Mouse (Mus musculus) myocyte (in vitro differentiated cells): ENCODE results near the gene Ddx10. TPM values are rescaled to one million over a fixed set of nuclear protein-coding genes. Genes with fewer than 3 reads are reported as not detected.

Source experiments
- H3K27me3 ChIP-seq: one replicate; pipeline ENCODE4 v1.6.1; 2011; ENCODE audit not compliant: control insufficient read depth, insufficient read depth, insufficient read length
- H3K36me3 ChIP-seq: one replicate; pipeline ENCODE4 v1.6.1; 2011; ENCODE audit not compliant: control insufficient read depth, insufficient read depth
- H3K4me2 ChIP-seq: one replicate; pipeline ENCODE4 v1.6.1; 2011; ENCODE audit warnings: low read depth, control low read depth
- H3K4me3 ChIP-seq: one replicate; pipeline ENCODE4 v1.5.1; 2011; ENCODE audit warnings: mild to moderate bottlenecking, control low read depth, moderate library complexity
- H3K79me2 ChIP-seq: one replicate; pipeline ENCODE4 v1.6.1; 2011; ENCODE audit not compliant: control insufficient read depth, insufficient read depth
- H3ac ChIP-seq: one replicate; pipeline ENCODE4 v1.6.1; 2011; ENCODE audit not compliant: control insufficient read depth, insufficient read length
- CEBPB ChIP-seq: IDR thresholded peaks from 2 replicates; pipeline ENCODE4 v1.6.1; 2011; ENCODE audit warnings: mild to moderate bottlenecking, moderate library complexity; ENCODE audit not compliant: poor library complexity, insufficient read depth, severe bottlenecking
- E2F4 ChIP-seq: IDR thresholded peaks from one replicate; pipeline ENCODE4 v1.6.1; 2011; ENCODE audit warnings: mild to moderate bottlenecking, control low read depth, moderate library complexity; ENCODE audit not compliant: insufficient read depth
- MAX ChIP-seq: IDR thresholded peaks from one replicate; pipeline ENCODE4 v1.6.1; 2011; ENCODE audit warnings: low read depth, mild to moderate bottlenecking, control low read depth
- MYOD1 ChIP-seq, 3 experiments: IDR thresholded peaks; one replicate each; pipeline ENCODE4 v1.6.1; 2011; ENCODE audit warnings: control low read depth in 2 of 3, low read depth in 2 of 3, mild to moderate bottlenecking in 2 of 3, moderate library complexity in 1 of 3; ENCODE audit not compliant: insufficient read length in 2 of 3, control insufficient read depth in 1 of 3
- MYOG ChIP-seq, 3 experiments: IDR thresholded peaks; one replicate each; pipeline ENCODE4 v1.6.1; 2011; ENCODE audit warnings: control low read depth in 2 of 3, low read depth in 2 of 3, mild to moderate bottlenecking in 2 of 3; ENCODE audit not compliant: insufficient read length in 2 of 3, control insufficient read depth in 1 of 3, insufficient read depth in 1 of 3
- POLR2A ChIP-seq: IDR thresholded peaks from one replicate; pipeline ENCODE4 v1.6.1; 2011; ENCODE audit warnings: low read depth, mild to moderate bottlenecking, control low read depth, moderate library complexity; ENCODE audit not compliant: insufficient read length
- POLR2AphosphoS2 ChIP-seq: IDR thresholded peaks from one replicate; pipeline ENCODE4 v1.6.1; 2011; ENCODE audit warnings: low read depth, control low read depth; ENCODE audit not compliant: insufficient read length
- REST ChIP-seq: IDR thresholded peaks from one replicate; pipeline ENCODE4 v1.6.1; 2011; ENCODE audit warnings: mild to moderate bottlenecking, control low read depth, moderate library complexity; ENCODE audit not compliant: insufficient read depth, insufficient read length
- SRF ChIP-seq: IDR thresholded peaks from one replicate; pipeline ENCODE4 v1.6.1; 2011; ENCODE audit warnings: low read depth; ENCODE audit not compliant: control insufficient read depth, insufficient read length
- TCF12 ChIP-seq: IDR thresholded peaks from one replicate; pipeline ENCODE4 v1.6.1; 2011; ENCODE audit warnings: mild to moderate bottlenecking, control low read depth; ENCODE audit not compliant: poor library complexity, insufficient read depth, severe bottlenecking
- TCF3 ChIP-seq: IDR thresholded peaks from one replicate; pipeline ENCODE4 v1.6.1; 2011; ENCODE audit warnings: low read depth, control low read depth; ENCODE audit not compliant: insufficient read length
- USF1 ChIP-seq: IDR thresholded peaks from one replicate; pipeline ENCODE4 v1.6.1; 2011; ENCODE audit warnings: low read depth, mild to moderate bottlenecking, control low read depth, moderate library complexity
- polyA plus RNA-seq: library from polyadenylated mRNA; unstranded; fragments of >200 nt; fragmentation: generic; extraction: Trizol; gene quantifications from one replicate; pipeline ENCODE4 v1.2.1, GENCODE M21; 2012; ENCODE audit warnings: missing spikeins

Ddx10 gene
- polyA plus RNA-seq, 1 experiment: 7.5 TPM

DNA sequence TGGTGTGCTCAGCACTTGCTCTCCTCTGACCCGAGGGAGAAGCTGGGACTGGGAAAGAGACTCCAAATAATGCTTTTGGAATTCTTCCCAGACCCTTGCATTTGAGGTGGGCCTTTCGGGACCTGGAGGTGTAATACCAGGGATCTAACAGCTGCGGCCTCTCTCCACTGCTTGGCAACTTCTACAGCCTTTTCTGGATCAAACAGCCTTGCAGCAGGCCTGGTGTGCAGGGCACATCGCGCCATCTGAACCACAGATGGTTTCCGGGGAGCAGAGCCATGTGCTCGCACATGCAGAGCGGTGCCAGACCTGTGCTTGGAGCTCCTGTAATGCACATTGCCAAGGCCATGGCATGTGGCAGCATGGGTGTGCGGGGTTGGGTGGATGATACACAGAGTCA, 175.8 kb downstream of the Ddx10 start:
- TF ChIP-seq CEBPB: no peak
- TF ChIP-seq REST: no peak
- no peak for TF ChIP-seq E2F4
- TF ChIP-seq MYOG (IDR thresholded peaks at IDR 0.05; ENCODE audit: control insufficient read depth in 1 of 3, insufficient read depth in 1 of 3, insufficient read length in 2 of 3, low read depth in 2 of 3): no peak
- no peak for TF ChIP-seq POLR2AphosphoS2
- TF ChIP-seq MAX: no peak
- TF ChIP-seq MYOD1 (IDR thresholded peaks at IDR 0.05; ENCODE audit: control insufficient read depth in 1 of 3, insufficient read length in 2 of 3, low read depth in 2 of 3): no peak
- Histone ChIP-seq H3K4me3 (no peak overlapping the region), H3K27me3 (no peaks in the 10 kb centered on the region), H3ac (no peak overlapping the region), H3K79me2 (no peaks in the 10 kb centered on the region), H3K4me2 (no peak overlapping the region), H3K36me3 (no peaks in the 10 kb centered on the region)

DNA sequence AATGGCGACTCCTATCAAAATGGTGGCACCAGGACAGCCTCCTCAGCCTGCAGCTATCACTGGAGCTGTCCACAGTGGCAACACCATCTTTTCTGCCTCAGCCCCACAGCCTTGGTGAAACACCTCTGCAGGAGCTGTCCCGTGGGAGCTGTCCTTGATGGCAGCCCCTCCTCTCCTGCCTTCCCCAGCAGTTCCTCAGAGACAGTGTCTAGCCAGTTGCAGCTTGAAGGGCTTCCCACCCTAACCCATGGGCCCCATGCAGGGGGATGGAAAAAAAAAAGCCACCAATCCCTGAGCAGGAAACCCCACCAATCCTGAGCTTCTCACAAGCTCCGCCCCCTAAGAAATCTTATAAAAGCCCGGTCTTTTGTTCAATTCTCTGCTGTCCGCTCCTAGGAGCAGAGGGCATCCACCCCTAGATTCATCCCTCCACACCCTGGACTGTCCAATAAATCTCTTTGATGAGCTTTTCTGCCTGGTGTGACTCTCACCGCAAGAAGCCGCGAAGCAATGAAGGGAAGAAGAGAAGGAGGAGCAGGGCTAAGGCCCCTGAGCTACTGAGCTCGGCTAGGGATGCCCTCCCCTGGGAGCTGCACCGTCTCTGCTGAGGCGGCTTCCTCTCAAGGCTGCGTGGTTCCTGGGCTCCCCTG, 176.9 kb downstream of the Ddx10 start:
- H3K4me3 ChIP-seq: no peak overlapping the region
- H3K27me3 ChIP-seq: no peaks in the 10 kb centered on the region
- H3K4me2 ChIP-seq: no peak overlapping the region
- no peak for TF ChIP-seq POLR2A
- no peak for TF ChIP-seq MAX
- no peak for TF ChIP-seq REST
- TF ChIP-seq MYOD1 (IDR thresholded peaks at IDR 0.05; ENCODE audit: control insufficient read depth in 1 of 3, insufficient read length in 2 of 3, low read depth in 2 of 3): no peak
- TF ChIP-seq CEBPB: no peak
- no peak for TF ChIP-seq USF1
- no peak for TF ChIP-seq SRF
- TF ChIP-seq MYOG (IDR thresholded peaks at IDR 0.05; ENCODE audit: control insufficient read depth in 1 of 3, insufficient read depth in 1 of 3, insufficient read length in 2 of 3, low read depth in 2 of 3): no peak
- no peak for TF ChIP-seq TCF3
- no peak for TF ChIP-seq E2F4
- TF ChIP-seq TCF12: no peak
- TF ChIP-seq POLR2AphosphoS2: no peak
- H3ac ChIP-seq: no peak overlapping the region
- H3K79me2 ChIP-seq: no peaks in the 10 kb centered on the region
- no peaks in the 10 kb centered on the region for H3K36me3 ChIP-seq

DNA sequence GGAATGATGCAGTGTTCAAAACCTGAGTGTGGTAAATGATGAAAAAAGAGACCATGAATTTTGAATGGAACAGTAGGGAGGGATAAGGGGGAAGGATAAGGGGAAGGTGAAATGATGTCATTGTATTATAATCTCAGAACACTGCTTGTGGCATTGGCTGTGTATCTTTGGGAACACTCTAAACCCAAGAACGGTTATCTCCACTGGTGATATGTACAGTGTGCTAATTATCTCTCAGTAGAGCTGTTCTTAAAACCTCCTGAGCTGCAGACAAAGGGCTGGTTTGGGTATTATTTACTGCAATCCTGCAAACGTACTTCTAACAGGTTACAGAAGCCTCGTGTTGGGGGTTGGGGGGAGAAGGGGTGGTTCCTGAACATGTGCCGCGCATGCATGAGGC, 179.7 kb downstream of the Ddx10 start:
- H3K4me3 ChIP-seq: no peak overlapping the region
- no peaks in the 10 kb centered on the region for H3K27me3 ChIP-seq
- no peak overlapping the region for H3K4me2 ChIP-seq
- H3ac ChIP-seq: no peak overlapping the region
- no peaks in the 10 kb centered on the region for H3K79me2 ChIP-seq
- no peaks in the 10 kb centered on the region for H3K36me3 ChIP-seq
- no peak for TF ChIP-seq TCF3
- TF ChIP-seq MYOD1 (IDR thresholded peaks at IDR 0.05; ENCODE audit: control insufficient read depth in 1 of 3, insufficient read length in 2 of 3, low read depth in 2 of 3): no peak
- TF ChIP-seq CEBPB: no peak
- no peak for TF ChIP-seq E2F4
- TF ChIP-seq SRF: no peak
- TF ChIP-seq REST: no peak
- TF ChIP-seq MAX: no peak
- TF ChIP-seq USF1: no peak
- no peak for TF ChIP-seq POLR2AphosphoS2
- no peak for TF ChIP-seq TCF12
- TF ChIP-seq POLR2A: no peak
- TF ChIP-seq MYOG (IDR thresholded peaks at IDR 0.05; ENCODE audit: control insufficient read depth in 1 of 3, insufficient read depth in 1 of 3, insufficient read length in 2 of 3, low read depth in 2 of 3): no peak

DNA sequence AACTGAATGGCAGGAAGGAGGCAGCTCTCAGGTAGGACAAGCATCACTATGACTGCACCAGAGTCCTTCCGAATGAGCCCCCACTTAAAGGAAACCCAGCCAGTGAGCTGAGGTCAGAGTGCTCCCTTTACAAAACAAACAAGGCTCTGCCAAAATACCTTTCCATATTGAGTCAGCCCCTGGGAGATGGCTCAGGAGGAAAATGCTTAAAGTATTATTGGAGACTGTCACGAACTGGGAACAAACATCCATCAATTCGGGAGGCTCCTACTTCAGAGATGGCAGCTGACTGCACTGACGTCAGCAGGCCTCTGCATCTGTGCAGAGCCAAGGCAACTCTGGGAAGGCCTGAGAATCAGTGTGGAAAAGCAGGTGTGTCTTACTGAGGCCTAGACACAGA, 181.4 kb downstream of the Ddx10 start:
- no peaks in the 10 kb centered on the region for H3K79me2 ChIP-seq
- no peaks in the 10 kb centered on the region for H3K27me3 ChIP-seq
- no peaks in the 10 kb centered on the region for H3K36me3 ChIP-seq
- TF ChIP-seq MAX (no peak), POLR2AphosphoS2 (no peak), POLR2A (no peak), USF1 (no peak), TCF3 (no peak), E2F4 (no peak), MYOG (IDR thresholded peaks at IDR 0.05; ENCODE audit: control insufficient read depth in 1 of 3, insufficient read depth in 1 of 3, insufficient read length in 2 of 3, low read depth in 2 of 3) (no peak), REST (no peak), CEBPB (no peak), SRF (no peak), MYOD1 (IDR thresholded peaks at IDR 0.05; ENCODE audit: control insufficient read depth in 1 of 3, insufficient read length in 2 of 3, low read depth in 2 of 3) (no peak), TCF12 (no peak)
- H3K4me3 ChIP-seq: no peak overlapping the region
- no peak overlapping the region for H3ac ChIP-seq
- H3K4me2 ChIP-seq: no peak overlapping the region
